Mouse (Mus musculus): ENCODE results near the gene Slc30a2.

DNA sequence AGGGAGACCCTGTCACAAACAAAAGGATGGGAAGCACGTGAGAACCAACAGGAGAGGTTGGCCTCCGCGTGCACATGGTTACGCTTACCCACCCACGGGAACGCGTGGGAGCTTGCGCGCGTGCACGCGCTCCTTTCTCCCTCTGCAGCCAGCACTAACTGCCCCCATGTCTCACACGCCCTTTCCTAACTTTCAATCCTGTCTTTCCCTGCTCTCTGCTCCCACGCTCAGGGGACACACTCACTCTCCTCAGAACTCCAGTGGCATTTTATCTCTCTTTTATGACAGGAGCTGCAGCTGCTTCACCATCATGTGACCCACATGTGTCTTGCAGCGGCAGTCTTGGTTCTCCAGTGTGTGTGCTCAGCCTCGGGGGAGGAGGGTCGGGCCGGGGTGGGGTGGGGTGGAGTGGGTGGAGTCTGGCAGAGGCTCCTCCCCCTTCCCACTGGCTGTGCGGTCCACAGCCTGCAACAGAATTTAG, 58.2 kb downstream of the Slc30a2 start:
- TF ChIP-seq MAFK (IDR thresholded peaks at IDR 0.05; ENCODE audit: insufficient read depth, low read depth, low read length) (no peak), ZNF384 (IDR thresholded peaks at IDR 0.05; ENCODE audit: low read depth, low read length) (no peak), CHD2 (IDR thresholded peaks at IDR 0.05; ENCODE audit: low read depth, low read length) (no peak)

Measured in ES-E14 (cell line).